Mouse (Mus musculus) embryo, embryonic 10 days (tissue): ENCODE measurements at regions not wholly inside any gene's neighbourhood (a gene's known extent, or its start where the extent isn't known, plus 50 kb on each side); places are given as distances from the start of the nearest gene placed in this dataset.

Experiments
- DNase-seq: peaks from one replicate; pipeline ENCODE4 v3.0.0-alpha.2; 2015; ENCODE audit warnings: low spot score

DNA sequence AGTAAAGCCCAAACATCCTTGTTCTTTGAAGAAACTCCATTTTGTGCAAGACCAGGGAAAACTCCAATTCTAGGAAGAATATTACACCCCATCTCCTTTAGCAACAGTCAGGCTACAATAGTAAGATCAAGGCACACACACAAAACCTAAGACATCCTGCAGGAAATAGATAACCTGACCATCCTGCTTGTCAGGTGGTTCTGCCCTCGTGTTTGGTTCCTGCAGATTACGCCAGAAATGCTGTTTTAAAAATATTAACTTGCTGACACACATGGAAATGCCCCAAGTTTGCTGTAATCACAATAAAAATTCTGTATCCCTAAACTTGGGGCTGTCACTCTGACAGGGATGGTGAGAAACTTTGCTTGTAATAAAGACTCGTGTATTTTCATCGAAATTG, 251.6 kb downstream of the Kcnj3 start:
- no peak for DNase-seq

DNA sequence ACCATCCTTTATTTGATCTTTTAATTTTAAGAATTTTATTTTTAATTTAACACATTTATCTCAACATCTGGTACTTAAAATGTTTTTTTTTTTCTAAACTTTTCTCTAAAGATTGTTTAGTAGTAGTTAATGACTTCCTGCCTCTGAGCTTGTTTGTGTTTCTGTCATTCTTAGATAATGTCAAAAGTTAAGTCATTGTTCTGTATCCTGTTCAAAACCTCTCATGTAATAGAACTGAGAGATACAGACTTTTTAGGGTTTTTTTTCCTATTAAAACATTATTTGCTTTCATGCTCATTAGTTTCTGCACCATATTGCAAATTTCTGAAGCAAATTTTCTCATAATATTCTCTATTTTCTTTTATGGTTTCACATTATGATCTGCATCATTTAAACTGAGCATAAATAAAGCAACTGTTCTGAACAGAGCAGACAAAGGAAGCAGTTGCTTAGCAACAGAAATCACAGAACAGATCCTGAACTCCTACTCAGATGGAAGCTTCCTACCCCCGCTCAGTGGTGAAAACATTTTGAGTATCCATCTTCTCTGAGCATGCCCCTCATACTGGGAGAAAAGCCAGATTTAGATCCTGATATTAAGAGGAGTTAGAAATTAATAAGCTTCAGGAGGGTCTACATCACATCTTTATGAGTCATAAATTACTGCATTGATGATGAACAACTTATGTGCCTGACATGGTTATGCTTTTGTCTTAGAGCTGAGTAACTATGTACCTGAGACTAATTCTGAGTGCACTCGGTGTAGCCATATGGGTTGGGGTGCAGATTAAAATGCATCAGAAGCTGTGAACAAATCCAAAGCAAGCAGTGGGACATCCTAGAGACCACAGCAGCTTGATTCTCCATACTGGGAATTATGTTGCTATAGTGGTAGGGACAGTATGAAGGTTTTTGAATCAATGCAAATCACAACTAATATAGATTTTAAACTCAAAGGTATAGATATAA, 257.4 kb downstream of the Kcnj3 start:
- peak; percentile 25 for DNase-seq

DNA sequence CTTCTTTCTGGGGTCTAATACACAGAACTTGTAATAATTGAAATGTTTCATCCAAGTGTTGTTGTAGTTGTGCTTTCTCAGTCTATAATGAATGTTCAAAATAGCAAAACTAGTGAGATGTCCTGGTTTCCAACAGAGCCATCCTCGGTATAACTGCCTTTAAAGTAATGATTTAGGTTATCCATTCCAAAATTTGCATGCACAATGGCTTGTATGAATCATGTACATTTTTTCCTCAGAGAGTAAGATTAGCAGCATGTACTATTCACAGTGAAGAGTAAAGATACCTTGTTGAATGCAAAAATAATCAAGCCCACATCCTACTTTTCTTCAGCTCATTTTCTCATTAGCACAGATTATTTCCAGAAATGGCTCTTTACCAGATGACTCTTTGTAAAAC, 263.9 kb downstream of the Kcnj3 start:
- DNase-seq = no peak
